Mouse (Mus musculus) layer of hippocampus, adult 11-12 months (tissue): ENCODE data around the gene Cr1l.
A peak's percentile ranks its signal among the peaks of the same experiment; 100 is the strongest.

Experiments
- DNase-seq: peaks from one replicate; pipeline ENCODE4 v3.0.0; 2022; ENCODE audit warnings: low spot score

Gene Cr1l

DNA sequence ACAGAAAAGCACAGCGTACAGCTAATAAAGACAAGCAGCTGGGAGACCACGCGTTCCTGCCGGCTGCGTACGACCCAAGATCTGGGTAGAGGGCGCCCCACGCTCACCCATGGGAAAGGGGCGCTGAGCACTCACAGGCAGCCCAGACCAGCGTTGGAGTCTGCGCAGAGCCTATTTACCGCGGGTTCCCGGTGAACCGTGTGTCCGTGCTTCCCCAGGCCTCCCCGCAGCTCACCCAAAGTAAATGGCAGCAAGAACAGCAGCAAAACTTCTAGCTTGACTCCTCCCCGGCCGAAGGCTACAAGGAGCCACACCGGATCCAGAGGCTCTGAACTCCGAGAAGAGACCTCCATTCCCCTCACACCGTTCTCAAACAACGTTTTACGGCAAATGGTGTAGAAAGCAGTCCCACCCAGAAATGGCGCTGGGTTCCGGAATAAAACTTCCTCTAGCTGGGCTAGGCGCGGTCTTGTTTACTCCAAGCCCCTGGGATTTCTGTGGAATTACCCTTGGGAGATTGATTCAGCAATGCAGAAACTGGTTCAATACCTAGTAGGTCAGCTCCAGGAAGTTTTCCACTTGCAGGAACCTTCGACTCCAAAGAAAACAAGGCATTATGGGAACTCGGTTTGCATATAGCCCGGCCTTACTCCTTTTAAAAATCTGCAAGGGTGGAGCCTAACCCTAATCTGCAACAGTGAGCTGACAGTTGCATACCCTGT, at the start of gene Cr1l:
Gene Cr1l (minus strand): TSS at position 634 of the 722 bp plus-strand sequence.
- peak; percentile 90 for DNase-seq

GRCm38 (mm10) chr1:195175980-195176931, 44.9 kb upstream of the Cr1l start, which contains the start of gene Cr2:
Gene Cr2, minus strand, starts transcription at chr1:195176716.
- DNase-seq = peak; percentile 31

DNA sequence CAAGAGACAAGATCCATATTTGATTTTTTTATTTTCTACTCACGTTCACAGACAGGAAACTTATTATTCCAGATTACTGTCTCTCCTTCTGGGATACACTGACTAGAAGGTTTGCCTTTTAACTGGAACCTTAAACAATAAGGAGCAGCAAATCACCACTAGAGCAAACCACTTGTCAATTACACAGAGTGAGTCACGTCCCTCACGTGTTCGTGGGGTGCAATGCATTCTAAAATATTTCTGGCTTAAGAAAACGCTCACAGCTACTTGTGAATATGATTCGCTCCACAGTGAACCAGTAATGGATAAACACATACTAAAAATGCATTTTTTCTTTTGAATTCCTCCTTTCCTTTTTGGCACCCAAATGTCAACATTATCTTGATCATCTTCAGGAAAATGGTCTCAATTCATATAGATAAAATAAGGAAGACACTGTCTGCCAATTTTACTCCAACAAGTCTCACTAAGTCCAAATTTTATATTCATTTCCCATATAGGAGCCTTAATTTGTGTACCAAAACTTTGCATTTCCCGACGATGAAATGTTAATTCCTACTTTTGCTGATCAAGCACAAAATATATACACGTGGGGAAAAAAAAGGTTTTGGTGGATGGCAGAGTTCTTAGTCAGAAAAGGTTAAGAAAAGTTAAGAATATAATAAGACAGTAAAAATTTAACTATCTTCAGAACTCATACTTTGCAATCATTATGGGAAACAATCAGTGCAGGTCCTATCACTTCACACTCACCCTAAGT, 33.8 kb upstream of the Cr1l start:
- DNase-seq = no peak

DNA sequence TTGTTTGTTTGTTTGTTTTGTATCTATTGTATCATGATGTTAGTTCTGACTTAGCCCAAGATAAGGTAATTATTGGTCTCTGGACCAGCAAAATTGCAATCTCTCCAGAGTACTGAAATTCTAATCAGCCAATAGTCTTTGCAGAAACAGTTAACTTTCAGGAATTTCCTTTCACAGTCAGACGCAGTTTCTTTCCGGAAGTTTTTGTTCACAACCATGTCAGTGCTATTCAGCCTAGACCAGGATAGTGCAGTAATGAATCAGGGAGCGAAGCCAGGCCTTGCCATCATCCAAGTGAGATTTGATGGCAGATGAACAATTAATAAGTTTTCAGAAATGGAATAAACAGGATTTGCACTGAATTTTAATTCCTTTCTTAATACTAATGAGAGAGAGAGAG, 684 bp upstream of the Cr1l start:
- no peak for DNase-seq

DNA sequence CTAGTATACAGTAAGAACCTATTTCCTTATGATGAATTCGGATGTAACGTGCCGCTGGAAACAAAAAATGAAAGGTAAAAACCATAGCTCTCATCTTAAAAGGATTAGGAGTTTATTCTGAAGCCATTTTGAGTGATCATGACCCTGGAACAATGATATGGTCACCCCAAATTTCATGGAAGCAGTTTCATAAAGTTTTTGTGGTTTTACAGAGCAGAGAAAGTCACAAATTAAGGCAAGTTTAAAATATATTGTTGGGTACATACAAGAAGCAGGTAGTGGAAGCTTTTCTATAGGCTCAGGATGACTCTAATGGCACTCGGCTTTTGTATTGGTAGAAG, 259 bp upstream of the Cr1l start:
- no peak for DNase-seq

- DNase-seq = no peak
Measured at GRCm38 (mm10) chr1:195130479-195130878, 907 bp downstream of the Cr1l start.

- no peak for DNase-seq
Measured at GRCm38 (mm10) chr1:195129867-195130266, 1.5 kb downstream of the Cr1l start.

DNA sequence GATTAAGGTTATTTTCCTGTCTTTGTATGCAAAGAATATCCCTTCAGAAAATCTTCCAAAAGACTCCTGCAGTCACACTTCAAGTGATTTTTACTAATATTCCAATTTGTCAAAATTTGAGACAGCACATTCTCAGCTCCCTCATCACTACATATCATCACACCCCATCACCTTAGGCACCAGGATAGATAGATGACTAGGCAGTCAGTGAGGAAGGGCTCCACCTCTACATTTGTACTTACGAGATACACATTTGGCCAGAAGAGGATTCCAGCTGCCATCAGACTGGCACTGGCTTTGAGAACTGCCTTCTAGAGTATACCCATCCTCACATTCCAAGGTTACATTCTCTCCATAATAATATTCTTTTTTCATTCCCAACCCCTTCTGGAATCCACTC, 17.0 kb downstream of the Cr1l start:
- no peak for DNase-seq

DNA sequence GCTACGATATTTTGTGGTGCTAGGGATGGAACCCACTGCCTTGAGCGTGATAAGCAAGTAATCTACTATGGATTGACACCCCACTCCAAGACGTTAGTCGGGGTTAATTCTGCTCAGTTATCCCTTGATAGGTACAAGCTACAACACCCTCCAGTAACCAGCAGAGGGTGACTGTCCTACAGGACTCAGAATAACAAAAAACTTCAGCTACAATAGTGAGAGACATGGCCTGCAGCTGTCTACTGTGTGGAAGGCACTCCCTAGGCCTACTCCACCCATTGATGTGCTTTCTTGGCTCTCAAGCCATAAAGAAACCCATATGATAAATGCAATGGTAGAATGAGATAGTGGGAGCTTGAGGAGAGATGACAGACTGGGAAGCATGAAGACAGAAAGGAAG, 17.8 kb downstream of the Cr1l start:
- DNase-seq = no peak

GRCm38 (mm10) chr1:195100693-195101092, 30.7 kb downstream of the Cr1l start:
- DNase-seq = no peak

GRCm38 (mm10) chr1:195098004-195098403, 33.4 kb downstream of the Cr1l start:
- no peak for DNase-seq

DNA sequence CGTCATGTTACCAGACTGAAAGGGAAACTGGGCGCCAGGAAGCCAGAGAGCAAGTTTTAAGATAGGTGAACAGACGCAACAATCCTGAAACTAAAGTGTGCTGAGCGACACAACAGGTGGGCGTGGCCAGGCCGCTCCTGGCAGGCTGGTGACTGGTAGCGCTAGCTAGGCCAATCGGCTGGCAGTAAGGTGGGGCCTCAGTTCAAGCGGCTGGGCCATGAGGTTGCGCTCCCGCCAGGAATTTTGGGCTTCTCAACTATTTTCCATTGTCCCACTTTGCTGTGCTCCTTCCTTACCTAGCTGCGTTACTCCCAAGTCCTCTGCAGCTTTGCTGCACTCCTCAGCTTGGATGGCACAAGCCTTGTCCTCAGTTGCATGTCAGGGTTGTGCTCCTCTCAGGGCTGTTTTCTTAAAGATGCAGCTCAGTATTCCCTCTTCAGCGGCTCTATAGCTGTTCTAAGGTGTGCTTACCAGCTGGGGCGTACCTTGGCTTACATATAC, 39.1 kb downstream of the Cr1l start, which contains the start of gene Cd46:
Gene Cd46 (minus strand): TSS at position 30 of the 501 bp plus-strand sequence.
- DNase-seq = peak; percentile 17

GRCm38 (mm10) chr1:195091699-195092219, 39.6 kb downstream of the Cr1l start:
- DNase-seq = no peak

GRCm38 (mm10) chr1:195082142-195082541, 49.2 kb downstream of the Cr1l start:
- no peak for DNase-seq
